Comparison of ENCODE assay signal across 22 mouse cellular contexts in the genomic region with DNA sequence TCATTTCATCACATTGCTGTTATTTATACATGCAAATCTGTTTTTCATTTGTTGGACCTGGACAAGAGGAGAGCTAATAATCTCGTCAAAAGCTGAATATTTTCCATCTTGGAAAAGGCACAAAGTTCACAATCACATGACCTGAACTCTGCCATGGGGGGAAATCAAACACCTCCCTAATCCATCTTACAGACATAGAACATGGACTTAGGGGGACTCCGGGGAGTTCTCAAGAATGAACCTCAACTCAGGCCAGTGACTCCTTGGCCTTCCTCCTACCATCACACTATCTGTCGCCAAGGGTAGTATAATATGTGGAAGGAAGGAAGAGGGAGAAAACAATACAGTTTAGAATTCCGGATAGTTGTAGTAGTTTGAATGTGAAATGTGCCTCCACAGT.
DNase-seq lines count a peak whose midpoint lies in the region; ATAC-seq and TF ChIP-seq lines count a peak whose summit lies in the region.
"Had no signal": no experiment of that assay in that cellular context is flagged by ENCODE, and none has a peak within 500 bp of the region (broad histone marks: within the 10 kb centered on the region; RNA-seq: fewer than 3 reads in every experiment).

No protein-coding gene starts in this region.

- no peaks in the 10 kb centered on the region for H3K36me3 ChIP-seq in heart, adult 2 months (ENCODE audit: control insufficient read depth, insufficient read depth, low read length)
- H3K36me3 ChIP-seq in limb, embryonic 15.5 days = no peaks in the 10 kb centered on the region
- H3K36me3 ChIP-seq in limb, embryonic 10.5 days = no peaks in the 10 kb centered on the region
- H3K36me3 ChIP-seq in intestine, embryonic 15.5 days = no peaks in the 10 kb centered on the region
- H3K36me3 ChIP-seq: forebrain, embryonic 10.5 days; heart, embryonic 12.5 days; heart, embryonic 15.5 days; hindbrain, embryonic 12.5 days; hindbrain, embryonic 15.5 days had no signal

- no peak overlapping the region for H3K9ac ChIP-seq in heart, adult 2 months (ENCODE audit: low read depth, low read length)
- no peak overlapping the region for H3K9ac ChIP-seq in limb, embryonic 15.5 days
- no peak overlapping the region for H3K9ac ChIP-seq in intestine, embryonic 15.5 days
- H3K9ac ChIP-seq: forebrain, embryonic 13.5 days; heart, embryonic 12.5 days; heart, embryonic 15.5 days; hindbrain, embryonic 12.5 days; hindbrain, embryonic 15.5 days had no signal

- TF ChIP-seq EP300 in heart, adult 2 months (IDR thresholded peaks at IDR 0.05; ENCODE audit: insufficient read depth, low read depth, low read length) = no peak

- peak; percentile 61; the same call in 1 of the 2 replicates for ATAC-seq in limb, embryonic 15.5 days (ENCODE audit: insufficient number of reproducible peaks, low FRiP score, low TSS enrichment, low read depth)
- ATAC-seq in intestine, embryonic 15.5 days = no peak
- ATAC-seq: forebrain, embryonic 13.5 days; forebrain, embryonic 16.5 days had no signal

- no peaks in the 10 kb centered on the region; the same call in 1 of the 2 replicates for H3K4me1 ChIP-seq in heart, adult 2 months (ENCODE audit: control insufficient read depth, insufficient read depth, low read length)
- H3K4me1 ChIP-seq in limb, embryonic 15.5 days = peaks cover 15% of the 10 kb centered on the region
- H3K4me1 ChIP-seq in limb, embryonic 10.5 days = peaks cover 28% of the 10 kb centered on the region
- H3K4me1 ChIP-seq in intestine, embryonic 15.5 days (replicated peaks) = no peaks in the 10 kb centered on the region
- H3K4me1 ChIP-seq: forebrain, embryonic 13.5 days; heart, embryonic 15.5 days; hindbrain, embryonic 12.5 days; hindbrain, embryonic 15.5 days had no signal

- no peaks in the 10 kb centered on the region for H3K27me3 ChIP-seq in heart, adult 2 months (ENCODE audit: control insufficient read depth, insufficient read depth, low read length)
- no peaks in the 10 kb centered on the region for H3K27me3 ChIP-seq in limb, embryonic 15.5 days
- no peaks in the 10 kb centered on the region for H3K27me3 ChIP-seq in limb, embryonic 10.5 days (ENCODE audit: low read depth, poor library complexity, severe bottlenecking)
- no peaks in the 10 kb centered on the region for H3K27me3 ChIP-seq in intestine, embryonic 15.5 days (replicated peaks)
- H3K27me3 ChIP-seq: forebrain, embryonic 13.5 days; heart, embryonic 12.5 days; heart, embryonic 15.5 days; hindbrain, embryonic 12.5 days; hindbrain, embryonic 15.5 days; Patski had no signal

- no peak overlapping the region; the same call in 1 of the 2 replicates for H3K27ac ChIP-seq in heart, adult 2 months
- H3K27ac ChIP-seq in limb, embryonic 15.5 days = no peak overlapping the region
- H3K27ac ChIP-seq in limb, embryonic 10.5 days = no peak overlapping the region
- no peak overlapping the region for H3K27ac ChIP-seq in intestine, embryonic 15.5 days
- H3K27ac ChIP-seq: forebrain, embryonic 10.5 days; forebrain, embryonic 13.5 days; heart, embryonic 15.5 days; hindbrain, embryonic 12.5 days; hindbrain, embryonic 15.5 days had no signal

- H3K9me3 ChIP-seq in limb, embryonic 15.5 days = no peaks in the 10 kb centered on the region
- H3K9me3 ChIP-seq in limb, embryonic 10.5 days (replicated peaks) = no peaks in the 10 kb centered on the region
- no peaks in the 10 kb centered on the region for H3K9me3 ChIP-seq in intestine, embryonic 15.5 days
- H3K9me3 ChIP-seq: forebrain, embryonic 10.5 days; forebrain, embryonic 13.5 days; heart, embryonic 12.5 days; heart, embryonic 15.5 days; hindbrain, embryonic 12.5 days; hindbrain, embryonic 15.5 days had no signal

- DNase-seq in gastrocnemius, adult 18-20 months (ENCODE audit: low spot score) = peak; percentile 57
- no peak for DNase-seq in gastrocnemius, postnatal 36 days
- DNase-seq in heart, adult 11 months = peak; percentile 91
- DNase-seq in heart, adult 2 months = no peak
- no peak for DNase-seq in limb, embryonic 10.5 days (ENCODE audit: low spot score)
- DNase-seq: adrenal gland, postnatal 10 days; adrenal gland, postnatal 36 days; cerebellum, adult 18-20 months; cerebellum, adult 9-10 months; cerebellum, postnatal 14 days; heart, postnatal 10 days; kidney, adult 11 months had no signal

- no peak for TF ChIP-seq POLR2A in heart, adult 2 months (IDR thresholded peaks at IDR 0.05; ENCODE audit: insufficient read depth, low read depth, low read length)

- no peak overlapping the region for H3K4me2 ChIP-seq in limb, embryonic 15.5 days
- H3K4me2 ChIP-seq in intestine, embryonic 15.5 days (replicated peaks) = no peak overlapping the region
- H3K4me2 ChIP-seq: forebrain, embryonic 13.5 days; heart, embryonic 12.5 days; heart, embryonic 15.5 days; hindbrain, embryonic 12.5 days; hindbrain, embryonic 15.5 days had no signal

- H3K4me3 ChIP-seq in heart, adult 2 months = no peak overlapping the region
- no peak overlapping the region for H3K4me3 ChIP-seq in limb, embryonic 15.5 days
- no peak overlapping the region for H3K4me3 ChIP-seq in limb, embryonic 10.5 days
- no peak overlapping the region for H3K4me3 ChIP-seq in intestine, embryonic 15.5 days (replicated peaks)
- H3K4me3 ChIP-seq: forebrain, embryonic 10.5 days; forebrain, embryonic 13.5 days; heart, embryonic 12.5 days; heart, embryonic 15.5 days; hindbrain, embryonic 12.5 days; hindbrain, embryonic 15.5 days had no signal

- 45% methylated on average over 4 of the region's 4 CpGs for WGBS in heart, adult 2 months
- WGBS in limb, embryonic 15.5 days = 68% methylated on average over 4 of the region's 4 CpGs
- WGBS in limb, embryonic 10.5 days = 77% methylated on average over 4 of the region's 4 CpGs
- WGBS in intestine, embryonic 15.5 days = 82% methylated on average over 4 of the region's 4 CpGs

- no peak for TF ChIP-seq CTCF in heart, adult 2 months (IDR thresholded peaks at IDR 0.05)

- no peaks in the 10 kb centered on the region for H3K79me2 ChIP-seq in heart, adult 2 months (replicated peaks; ENCODE audit: control insufficient read depth, insufficient read depth, low read length)

- intact Hi-C loops in gastrocnemius, postnatal 36 days (cut with DNase I) = no loop called here
- intact Hi-C loops in heart, adult 2 months (cut with DNase I) = no loop called here

Comparison
In these comparisons a context has a peak if more than half of its experiments do, and no peak if none do; other contexts are left out.
1. DNase-seq: peak in gastrocnemius, adult 18-20 months (single experiment) and heart, adult 11 months (single experiment); none in gastrocnemius, postnatal 36 days (0 of 2), heart, adult 2 months (0 of 2) and limb, embryonic 10.5 days (single experiment).